Mouse (Mus musculus) intestine, embryonic 16.5 days (tissue): ENCODE data around the gene Poc1b. TPM values are rescaled to one million over a fixed set of nuclear protein-coding genes. Genes with fewer than 3 reads are reported as not detected.
"Not testable (repeated sequence)": the region's sequence is repeated elsewhere in the genome, so short reads cannot be mapped to it uniquely, and the experiment has no call there.

Experiments used
- ATAC-seq: fragments of 200-750 bp; cut with Nextera tagmentation; 2 replicates; pipeline ENCODE4 v1.8.0; 2017; ENCODE audit warnings: moderate TSS enrichment, moderate library complexity
- H3K27ac ChIP-seq: fragments of 300-500 bp; sonication (generic); 2 replicates; pipeline ENCODE4 v1.5.1; 2014; ENCODE audit warnings: mild to moderate bottlenecking, low read length
- H3K27me3 ChIP-seq: fragments of 300-500 bp; sonication (generic); replicated peaks from 2 replicates; pipeline ENCODE4 v1.6.1; 2014; ENCODE audit warnings: low read length, control low read depth, mixed read lengths; ENCODE audit not compliant: control insufficient read depth, insufficient read depth
- H3K36me3 ChIP-seq: fragments of 300-500 bp; sonication (generic); 2 replicates; pipeline ENCODE4 v1.6.1; 2014; ENCODE audit warnings: low read length, control low read depth; ENCODE audit not compliant: control insufficient read depth, insufficient read depth
- H3K4me1 ChIP-seq: fragments of 300-500 bp; sonication (generic); 2 replicates; pipeline ENCODE4 v1.6.1; 2014; ENCODE audit warnings: low read length, control low read depth, mixed read lengths; ENCODE audit not compliant: control insufficient read depth, insufficient read depth
- H3K4me2 ChIP-seq: fragments of 300-500 bp; sonication (generic); 2 replicates; pipeline ENCODE4 v1.6.1; 2014; ENCODE audit warnings: low read depth, low read length, control low read depth
- H3K4me3 ChIP-seq: fragments of 300-500 bp; sonication (generic); 2 replicates; pipeline ENCODE4 v1.5.1; 2014; ENCODE audit warnings: mild to moderate bottlenecking, low read length
- H3K9ac ChIP-seq: fragments of 300-500 bp; sonication (generic); 2 replicates; pipeline ENCODE4 v1.6.1; 2014; ENCODE audit warnings: low read depth, low read length
- H3K9me3 ChIP-seq: fragments of 300-500 bp; sonication (generic); 2 replicates; pipeline ENCODE4 v1.6.1; 2016; ENCODE audit warnings: low read length, control low read depth; ENCODE audit not compliant: control insufficient read depth
- WGBS: fragments of 180-500 bp; shearing (Covaris S2); extraction: QIAGEN DNeasy Blood & Tissue Kit; methylation state at CpG from one replicate; pipeline ENCODE4 v1.1.7; 2014; 5-methylcytosine and 5-hydroxymethylcytosine counted together
- polyA plus RNA-seq: library from polyadenylated mRNA; unstranded; fragments of >200 nt; fragmentation: Nextera tagmentation; extraction: Ambion mirVana; gene quantifications from 2 replicates; pipeline ENCODE4 v1.2.1, GENCODE M21; 2015

The Poc1b gene
- polyA plus RNA-seq, 1 experiment from 2014 or later: 20.5 TPM

DNA sequence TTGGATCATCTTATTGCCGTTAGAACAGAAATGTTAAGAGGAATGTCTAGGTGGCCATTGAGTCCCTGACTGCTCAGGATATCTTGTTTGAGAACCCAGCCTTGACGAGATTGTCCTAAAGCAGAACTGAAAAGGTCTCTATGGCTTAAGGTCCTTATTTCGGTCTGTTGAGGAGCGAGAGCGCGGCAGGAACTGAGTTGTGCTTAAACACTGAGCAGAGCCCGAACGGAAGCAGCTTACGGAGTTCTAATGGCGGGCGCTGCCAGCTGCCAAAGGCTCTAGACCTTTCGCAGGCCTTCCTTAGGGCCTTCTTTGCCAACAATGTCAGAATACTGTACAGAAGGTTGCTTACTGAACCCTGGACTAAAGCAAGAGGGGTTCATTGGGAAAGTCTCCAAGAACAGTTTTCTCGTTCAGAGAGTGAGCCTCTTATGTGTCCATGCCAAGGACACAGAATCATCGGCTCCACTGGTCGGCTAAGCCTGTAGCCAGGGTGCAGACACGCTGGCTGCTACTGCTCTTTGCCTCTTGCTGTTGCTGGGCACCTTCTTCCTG is 26.6 kb downstream of the Poc1b start:
- Histone ChIP-seq H3K27ac (peak overlapping the region; percentile 60), H3K4me2 (no peak overlapping the region), H3K4me1 (peaks cover 15% of the 10 kb centered on the region), H3K4me3 (no peak overlapping the region), H3K36me3 (no peaks in the 10 kb centered on the region), H3K9me3 (no peaks in the 10 kb centered on the region), H3K27me3 (no peaks in the 10 kb centered on the region), H3K9ac (no peak overlapping the region)
- ATAC-seq: no peak
- WGBS: 93% methylated on average over 16 of the region's 16 CpGs

DNA sequence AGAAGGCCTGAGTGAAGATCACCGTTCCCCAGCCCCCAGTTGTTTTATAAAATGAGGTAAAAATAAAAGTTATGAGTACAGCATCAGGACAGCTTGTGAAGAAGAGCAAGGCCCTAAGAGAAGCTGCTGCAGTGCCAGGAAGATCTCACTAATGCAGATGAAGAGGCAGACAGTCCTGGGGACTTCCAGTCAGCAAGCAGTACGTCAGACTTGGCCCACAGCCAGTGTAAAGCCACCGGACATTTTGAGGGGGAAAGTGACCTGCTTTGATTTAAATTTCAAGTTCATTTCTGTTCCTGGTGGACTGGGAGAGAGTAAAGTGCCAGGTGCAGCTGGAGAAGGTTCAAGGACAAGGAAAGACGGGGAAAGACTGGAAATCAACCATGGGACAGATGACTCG is 29.5 kb downstream of the Poc1b start:
- Histone ChIP-seq H3K9ac (no peak overlapping the region), H3K27me3 (no peaks in the 10 kb centered on the region), H3K4me2 (no peak overlapping the region), H3K9me3 (no peaks in the 10 kb centered on the region; the same call in 1 of the 2 replicates), H3K4me3 (no peak overlapping the region), H3K36me3 (no peaks in the 10 kb centered on the region), H3K27ac (no peak overlapping the region), H3K4me1 (peaks cover 15% of the 10 kb centered on the region)
- 59% methylated on average over 5 of the region's 5 CpGs for WGBS
- ATAC-seq: no peak

- Histone ChIP-seq H3K4me3 (no peak overlapping the region), H3K27me3 (no peaks in the 10 kb centered on the region), H3K4me1 (no peaks in the 10 kb centered on the region), H3K36me3 (no peaks in the 10 kb centered on the region), H3K9ac (no peak overlapping the region), H3K27ac (no peak overlapping the region), H3K9me3 (no peaks in the 10 kb centered on the region), H3K4me2 (no peak overlapping the region)
- peak; percentile 23; the same call in 1 of the 2 replicates for ATAC-seq
- 63% methylated on average over 8 of the region's 8 CpGs for WGBS
Observed at GRCm38 (mm10) chr10:99145611-99146010, 38.8 kb downstream of the Poc1b start.

DNA sequence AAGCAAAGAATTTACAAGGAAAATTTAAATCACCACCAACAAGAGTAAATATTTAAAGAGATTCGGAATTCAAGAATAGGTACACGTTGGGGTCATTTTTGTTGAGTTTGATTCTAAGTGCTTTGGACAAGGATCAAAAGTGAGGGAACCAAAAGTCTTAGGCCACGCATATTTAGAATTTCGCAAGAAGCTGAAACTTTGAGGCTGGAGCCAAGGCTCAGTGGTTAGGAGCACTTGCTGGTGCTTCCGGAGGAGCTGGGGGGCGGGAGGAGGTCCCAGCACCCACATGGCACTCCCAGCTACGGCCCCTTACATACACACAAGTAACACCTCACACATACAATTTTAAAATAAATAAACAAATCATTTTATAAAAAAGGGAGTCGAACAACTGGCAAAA is 39.8 kb downstream of the Poc1b start:
- Histone ChIP-seq H3K27ac (no peak overlapping the region), H3K4me2 (no peak overlapping the region), H3K4me1 (no peaks in the 10 kb centered on the region), H3K9ac (no peak overlapping the region), H3K36me3 (no peaks in the 10 kb centered on the region), H3K27me3 (no peaks in the 10 kb centered on the region), H3K9me3 (no peaks in the 10 kb centered on the region), H3K4me3 (no peak overlapping the region)
- WGBS: 91% methylated on average over 8 of the region's 8 CpGs
- ATAC-seq: no peak

DNA sequence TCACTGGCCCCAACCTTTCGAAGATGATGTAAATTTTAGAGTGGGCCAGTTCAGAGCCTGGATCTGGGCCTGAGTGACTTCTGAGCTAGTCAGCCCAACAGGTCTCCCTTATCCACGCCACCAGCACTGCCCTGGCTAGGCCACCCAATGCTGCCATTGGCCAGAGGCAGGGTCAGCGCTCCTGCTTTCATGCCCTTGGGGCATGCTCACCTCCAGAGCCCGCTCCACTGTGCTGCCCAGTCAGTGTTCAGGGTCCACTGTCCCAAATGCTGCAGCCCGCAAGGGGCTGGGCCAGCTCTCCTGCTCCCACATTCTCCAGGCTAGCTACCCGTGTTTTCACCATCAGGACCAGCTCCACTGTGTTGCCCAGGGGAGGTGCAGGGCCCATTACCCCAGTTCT is 43.2 kb downstream of the Poc1b start:
- no peak for ATAC-seq
- 96% methylated on average over 6 of the region's 6 CpGs for WGBS

DNA sequence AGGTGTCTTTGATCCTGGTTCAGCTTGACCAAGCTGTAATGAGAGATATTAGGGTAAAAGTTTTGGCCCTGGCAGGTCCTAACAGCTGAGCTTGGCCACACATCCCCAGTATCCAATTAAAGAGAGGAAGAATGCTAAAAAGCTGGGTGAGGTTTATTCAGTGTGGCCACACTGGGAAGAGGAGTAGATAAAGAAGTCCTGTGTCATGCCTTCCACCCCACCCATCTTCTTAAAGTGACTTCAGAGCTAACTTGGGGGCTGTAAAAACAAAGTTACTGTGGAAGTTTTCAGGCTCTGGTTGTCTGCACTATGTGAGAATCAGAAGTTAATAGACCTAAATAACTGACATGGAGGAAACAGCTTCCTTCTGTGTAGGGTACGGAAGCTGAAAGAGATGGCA is 44.7 kb downstream of the Poc1b start:
- no peaks in the 10 kb centered on the region for H3K36me3 ChIP-seq
- H3K9me3 ChIP-seq: no peaks in the 10 kb centered on the region
- ATAC-seq: no peak
- 98% methylated on average over 1 of the region's 1 CpGs for WGBS
- no peak overlapping the region for H3K9ac ChIP-seq
- H3K4me3 ChIP-seq: no peak overlapping the region
- H3K27ac ChIP-seq: no peak overlapping the region
- no peaks in the 10 kb centered on the region for H3K4me1 ChIP-seq
- no peaks in the 10 kb centered on the region for H3K27me3 ChIP-seq
- H3K4me2 ChIP-seq: no peak overlapping the region

More for the DNA sequence above, 43.2 kb downstream of the Poc1b start:
- H3K27me3 ChIP-seq: no peaks in the 10 kb centered on the region
- H3K4me2 ChIP-seq: no peak overlapping the region
- no peaks in the 10 kb centered on the region for H3K9me3 ChIP-seq
- H3K4me1 ChIP-seq: no peaks in the 10 kb centered on the region
- H3K27ac ChIP-seq: no peak overlapping the region
- no peaks in the 10 kb centered on the region for H3K36me3 ChIP-seq
- H3K4me3 ChIP-seq: no peak overlapping the region
- no peak overlapping the region for H3K9ac ChIP-seq

GRCm38 (mm10) chr10:99152063-99152462 is 45.2 kb downstream of the Poc1b start:
- ATAC-seq: no peak
- no peaks in the 10 kb centered on the region for H3K4me1 ChIP-seq
- WGBS: 88% methylated on average over 6 of the region's 6 CpGs

DNA sequence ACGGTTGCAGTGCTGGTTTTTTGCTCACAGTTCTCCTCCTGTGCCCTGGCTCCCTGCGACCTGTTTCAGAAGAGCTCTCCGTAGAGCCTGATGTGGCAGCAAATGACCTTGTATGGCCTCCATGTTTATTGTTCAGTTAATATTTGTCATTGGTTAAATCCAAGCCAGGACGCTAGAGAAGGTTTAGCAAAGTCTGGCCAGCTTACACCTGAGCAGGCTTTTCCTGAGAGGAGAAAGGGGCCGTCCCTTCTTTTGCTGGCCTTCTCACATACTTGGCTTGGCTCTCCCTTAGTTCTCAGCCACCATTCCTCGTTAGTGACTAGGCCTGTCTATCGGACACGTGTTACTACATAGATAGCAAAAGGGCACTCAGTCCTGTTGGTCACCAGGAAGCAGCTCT is 47.8 kb downstream of the Poc1b start:
- Histone ChIP-seq H3K4me3 (no peak overlapping the region), H3K9me3 (no peaks in the 10 kb centered on the region), H3K27ac (no peak overlapping the region), H3K9ac (no peak overlapping the region), H3K36me3 (0 out of 2 replicates have a peak, but pooled peaks cover 2% of the 10 kb centered on the region), H3K27me3 (no peaks in the 10 kb centered on the region), H3K4me2 (no peak overlapping the region), H3K4me1 (no peaks in the 10 kb centered on the region)
- WGBS: 65% methylated on average over 8 of the region's 8 CpGs
- ATAC-seq: no peak

More at GRCm38 (mm10) chr10:99152063-99152462, 45.2 kb downstream of the Poc1b start:
- Histone ChIP-seq H3K4me2 (no peak overlapping the region), H3K27me3 (no peaks in the 10 kb centered on the region), H3K9me3 (no peaks in the 10 kb centered on the region), H3K4me3 (no peak overlapping the region), H3K36me3 (no peaks in the 10 kb centered on the region), H3K27ac (no peak overlapping the region), H3K9ac (no peak overlapping the region)

- no peaks in the 10 kb centered on the region for H3K9me3 ChIP-seq
- no peaks in the 10 kb centered on the region for H3K27me3 ChIP-seq
- 0 out of 2 replicates have a peak, but pooled peaks cover 2% of the 10 kb centered on the region for H3K36me3 ChIP-seq
- 93% methylated on average over 5 of the region's 5 CpGs for WGBS
- no peak overlapping the region for H3K27ac ChIP-seq
- H3K4me1 ChIP-seq: no peaks in the 10 kb centered on the region
- no peak for ATAC-seq
- H3K4me2 ChIP-seq: no peak overlapping the region
- H3K9ac ChIP-seq: no peak overlapping the region
- H3K4me3 ChIP-seq: no peak overlapping the region
Observed at GRCm38 (mm10) chr10:99156808-99157207, 50.0 kb downstream of the Poc1b start.

GRCm38 (mm10) chr10:99157697-99158096 is 50.9 kb downstream of the Poc1b start:
- H3K36me3 ChIP-seq, H3K9me3 ChIP-seq, H3K4me1 ChIP-seq, H3K9ac ChIP-seq, H3K4me3 ChIP-seq, H3K27me3 ChIP-seq, H3K27ac ChIP-seq, ATAC-seq, H3K4me2 ChIP-seq: not testable (repeated sequence)
- 93% methylated on average over 10 of the region's 10 CpGs for WGBS
